Mouse (Mus musculus) limb, embryonic 14.5 days (tissue): ENCODE measurements at regions not wholly inside any gene's neighbourhood (a gene's known extent, or its start where the extent isn't known, plus 50 kb on each side); places are given as distances from the start of the nearest gene placed in this dataset.

Experiments
- ATAC-seq: fragments of 200-750 bp; cut with Nextera tagmentation; 2 replicates; pipeline ENCODE4 v1.8.0; 2017; ENCODE audit warnings: low read depth, moderate number of reproducible peaks, moderate TSS enrichment; ENCODE audit not compliant: low FRiP score
- DNase-seq: peaks from one replicate; pipeline ENCODE4 v3.0.0-alpha.2; 2015; ENCODE audit warnings: low spot score
- H3K27ac ChIP-seq: fragments of 300-500 bp; sonication (generic); replicated peaks from 2 replicates; pipeline ENCODE4 v1.5.1; 2014; ENCODE audit warnings: low read depth, mild to moderate bottlenecking, low read length, moderate library complexity, mixed read lengths
- H3K27me3 ChIP-seq: fragments of 300-500 bp; sonication (generic); 2 replicates; pipeline ENCODE4 v1.6.1; 2014; ENCODE audit warnings: low read length, mixed read lengths; ENCODE audit not compliant: control insufficient read depth, insufficient read depth
- H3K36me3 ChIP-seq: fragments of 300-500 bp; sonication (generic); 2 replicates; pipeline ENCODE4 v1.6.1; 2014; ENCODE audit warnings: mild to moderate bottlenecking, low read length, moderate library complexity, mixed read lengths; ENCODE audit not compliant: control insufficient read depth, insufficient read depth
- H3K4me1 ChIP-seq: fragments of 300-500 bp; sonication (generic); 2 replicates; pipeline ENCODE4 v1.6.1; 2014; ENCODE audit warnings: antibody characterized with exemption, low read length, mixed read lengths; ENCODE audit not compliant: control insufficient read depth, insufficient read depth
- H3K4me2 ChIP-seq: fragments of 300-500 bp; sonication (generic); replicated peaks from 2 replicates; pipeline ENCODE4 v1.6.1; 2014; ENCODE audit warnings: low read depth, mild to moderate bottlenecking, low read length, moderate library complexity; ENCODE audit not compliant: severe bottlenecking
- H3K4me3 ChIP-seq: fragments of 300-500 bp; sonication (generic); replicated peaks from 2 replicates; pipeline ENCODE4 v1.5.1; 2014; ENCODE audit warnings: low read length
- H3K9ac ChIP-seq: fragments of 300-500 bp; sonication (generic); 2 replicates; pipeline ENCODE4 v1.6.1; 2014; ENCODE audit warnings: mild to moderate bottlenecking, low read depth, low read length, moderate library complexity; ENCODE audit not compliant: severe bottlenecking
- H3K9me3 ChIP-seq: fragments of 300-500 bp; sonication (generic); 2 replicates; pipeline ENCODE4 v1.6.1; 2016; ENCODE audit warnings: low read length; ENCODE audit not compliant: control insufficient read depth
- POLR2A ChIP-seq: fragments of 200-500 bp; IDR thresholded peaks from 2 replicates; pipeline ENCODE4 v1.8.0; 2012; ENCODE audit warnings: inconsistent platforms, mild to moderate bottlenecking, moderate library complexity, borderline replicate concordance; ENCODE audit not compliant: insufficient read depth, insufficient read length; ENCODE audit errors: extremely low read depth
- WGBS: fragments of 180-500 bp; shearing (Covaris S2); extraction: QIAGEN DNeasy Blood & Tissue Kit; methylation state at CpG from one replicate; pipeline ENCODE4 v1.1.7; 2014; 5-methylcytosine and 5-hydroxymethylcytosine counted together

DNA sequence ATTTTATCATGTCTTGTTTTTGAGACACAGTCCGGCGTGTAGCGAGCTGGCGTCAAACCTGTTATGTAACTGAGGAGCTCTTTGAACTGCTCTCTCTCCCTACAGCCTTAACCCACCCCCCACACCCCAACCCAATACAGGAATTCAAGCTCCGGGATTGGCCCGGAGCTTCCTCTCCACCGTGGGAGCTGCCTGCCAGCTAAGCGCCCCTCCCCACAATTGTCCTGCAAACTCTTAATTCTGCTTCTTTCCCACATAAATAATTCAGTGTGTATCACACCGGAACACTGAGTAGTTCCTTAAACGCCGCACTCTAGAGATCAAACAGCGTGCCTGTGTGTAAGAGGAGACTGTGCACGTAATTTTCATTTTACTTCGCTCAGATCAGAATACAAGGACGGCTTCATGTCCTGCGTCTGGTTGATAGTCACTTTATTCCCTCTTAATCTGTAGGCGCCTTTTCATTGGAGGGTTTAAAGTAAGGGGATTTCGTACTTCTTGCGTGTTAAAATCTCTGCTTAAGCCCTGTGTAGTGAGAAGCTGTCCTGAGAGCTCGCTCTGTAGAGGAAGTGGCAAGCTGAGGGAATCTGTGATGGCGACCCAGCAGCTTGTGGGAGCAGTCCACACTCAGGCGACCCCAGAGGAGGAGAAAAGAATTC, 95.3 kb upstream of the Pabpc6 start:
- Histone ChIP-seq H3K4me1 (0 out of 2 replicates have a peak, but pooled peaks cover 3% of the 10 kb centered on the region), H3K4me2 (peak overlapping the region; percentile 83), H3K4me3 (peak overlapping the region; percentile 42), H3K36me3 (no peaks in the 10 kb centered on the region), H3K9me3 (no peaks in the 10 kb centered on the region), H3K27ac (0 out of 2 replicates have a peak overlapping the region, but pooled peaks have one; percentile 8), H3K9ac (peak overlapping the region; percentile 36), H3K27me3 (no peaks in the 10 kb centered on the region)
- no peak for TF ChIP-seq POLR2A
- WGBS, result under 1% methylated on average over 22 of the region's 22 CpGs
- DNase-seq (peak; percentile 34), ATAC-seq (peak; percentile 55; the same call in 1 of the 2 replicates)

DNA sequence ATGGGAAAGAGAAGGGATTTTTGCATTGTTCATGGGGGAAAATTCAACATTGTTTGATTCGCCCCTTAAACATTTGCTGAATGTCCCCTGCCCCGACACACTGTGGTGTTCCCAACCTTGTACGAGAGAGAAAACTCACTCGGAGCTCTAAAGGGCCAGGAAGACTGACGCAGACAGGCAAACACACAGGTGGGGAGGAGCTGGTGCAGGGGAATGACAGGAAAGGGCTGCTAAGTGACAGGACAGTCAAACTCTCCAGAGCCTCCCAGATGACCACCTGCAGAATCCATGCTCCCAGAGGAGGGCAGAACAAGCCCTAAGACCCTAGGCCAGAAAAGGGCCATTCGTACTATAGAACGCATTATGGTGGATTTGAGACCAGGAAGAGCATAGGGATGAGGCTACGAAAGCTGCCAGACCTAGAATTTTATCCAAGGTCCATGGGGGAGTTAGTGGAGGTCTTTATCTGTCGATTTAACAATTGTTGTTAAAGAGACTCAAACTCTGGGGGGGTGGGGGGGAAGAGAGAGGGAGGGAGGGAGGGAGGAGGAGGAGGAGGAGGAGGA, 94.6 kb upstream of the Pabpc6 start:
- ATAC-seq (no peak), DNase-seq (no peak)
- Histone ChIP-seq H3K9me3 (no peaks in the 10 kb centered on the region), H3K36me3 (no peaks in the 10 kb centered on the region), H3K27me3 (no peaks in the 10 kb centered on the region), H3K4me3 (peak overlapping the region; percentile 10; the same call in 1 of the 2 replicates), H3K4me2 (peak overlapping the region; percentile 83), H3K4me1 (0 out of 2 replicates have a peak, but pooled peaks cover 3% of the 10 kb centered on the region), H3K27ac (no peak overlapping the region), H3K9ac (no peak overlapping the region)
- no peak for TF ChIP-seq POLR2A
- WGBS, result 16% methylated on average over 9 of the region's 9 CpGs

DNA sequence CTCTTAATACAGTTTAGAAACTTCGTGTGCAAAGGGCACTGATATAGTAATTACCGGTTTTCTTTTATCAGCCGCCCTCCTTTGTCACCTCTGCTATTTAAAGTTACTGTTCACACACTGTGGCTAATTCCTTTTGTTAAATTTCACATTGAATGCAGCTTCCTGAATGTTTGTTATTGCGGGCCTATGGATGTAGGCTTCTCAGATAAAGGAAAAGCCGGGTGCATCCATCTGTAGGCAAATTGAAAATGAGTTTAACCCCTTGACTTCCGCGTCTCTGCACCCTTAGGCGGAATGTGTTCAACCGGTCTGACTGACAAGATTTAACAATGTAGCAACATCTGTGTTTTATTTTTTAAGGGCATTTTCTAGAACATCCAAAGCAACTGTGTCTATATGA, 93.6 kb upstream of the Pabpc6 start:
- Histone ChIP-seq H3K36me3 (no peaks in the 10 kb centered on the region), H3K9ac (no peak overlapping the region), H3K27ac (no peak overlapping the region), H3K4me1 (0 out of 2 replicates have a peak, but pooled peaks cover 3% of the 10 kb centered on the region), H3K4me2 (no peak overlapping the region), H3K27me3 (no peaks in the 10 kb centered on the region), H3K9me3 (no peaks in the 10 kb centered on the region), H3K4me3 (no peak overlapping the region)
- ATAC-seq (no peak), DNase-seq (no peak)
- no peak for TF ChIP-seq POLR2A
- 44% methylated on average over 9 of the region's 9 CpGs for WGBS

DNA sequence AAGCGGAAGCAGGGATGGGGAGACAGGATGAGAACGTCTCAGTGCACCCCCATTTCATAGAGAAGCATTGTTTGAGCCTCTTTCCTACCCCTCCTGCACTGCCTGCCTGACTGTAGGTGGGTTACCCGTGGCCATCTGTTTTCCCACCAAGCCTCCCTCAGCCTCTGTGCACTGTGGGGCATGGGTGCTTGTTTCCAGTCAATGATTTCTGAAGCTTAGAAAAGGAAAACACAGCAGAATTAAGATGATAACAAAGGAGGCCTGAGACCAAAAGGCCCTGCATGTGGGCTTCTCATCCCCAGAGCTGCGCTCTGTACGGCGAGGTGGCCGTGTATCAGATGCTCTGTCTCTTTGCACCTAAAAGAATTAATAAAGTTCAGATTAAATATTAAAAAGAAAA, 92.9 kb upstream of the Pabpc6 start:
- no peak overlapping the region for H3K4me2 ChIP-seq
- TF ChIP-seq POLR2A, result no peak
- H3K4me3 ChIP-seq, result no peak overlapping the region
- DNase-seq (no peak), ATAC-seq (no peak)
- H3K4me1 ChIP-seq, result 0 out of 2 replicates have a peak, but pooled peaks cover 3% of the 10 kb centered on the region
- H3K27me3 ChIP-seq, result no peaks in the 10 kb centered on the region
- H3K36me3 ChIP-seq, result no peaks in the 10 kb centered on the region
- 76% methylated on average over 7 of the region's 7 CpGs for WGBS
- H3K9ac ChIP-seq, result no peak overlapping the region
- no peak overlapping the region for H3K27ac ChIP-seq
- no peaks in the 10 kb centered on the region for H3K9me3 ChIP-seq

DNA sequence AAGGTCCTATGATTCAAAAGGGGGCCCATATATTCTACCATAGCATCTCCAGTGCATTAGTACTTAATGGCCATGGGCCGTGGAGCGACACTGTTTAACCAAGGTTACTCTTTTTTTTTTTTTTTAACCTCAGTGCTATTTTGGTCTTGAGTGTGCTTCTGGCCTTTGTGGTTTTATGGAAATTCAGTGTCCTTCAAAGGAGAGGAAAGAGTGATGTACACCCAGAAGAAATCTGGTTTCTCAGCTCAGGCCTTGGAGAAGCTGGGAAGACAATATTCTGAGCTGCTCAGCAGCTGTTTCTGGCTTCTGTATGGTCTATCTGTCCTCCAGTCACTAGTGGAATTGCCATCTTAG, 91.2 kb upstream of the Pabpc6 start:
- no peak overlapping the region for H3K4me3 ChIP-seq
- H3K9ac ChIP-seq, result no peak overlapping the region
- no peaks in the 10 kb centered on the region for H3K9me3 ChIP-seq
- no peak overlapping the region for H3K27ac ChIP-seq
- ATAC-seq (no peak), DNase-seq (no peak)
- no peaks in the 10 kb centered on the region for H3K27me3 ChIP-seq
- 0 out of 2 replicates have a peak, but pooled peaks cover 3% of the 10 kb centered on the region for H3K4me1 ChIP-seq
- 91% methylated on average over 2 of the region's 2 CpGs for WGBS
- no peak for TF ChIP-seq POLR2A
- H3K36me3 ChIP-seq, result no peaks in the 10 kb centered on the region
- no peak overlapping the region for H3K4me2 ChIP-seq
